Mouse (Mus musculus): Measurements from ENCODE around the gene Crp.

The Crp gene

GRCm38 (mm10) chr1:172711962-172712361 lies 14.1 kb downstream of the Crp start:
- DNase-seq (ENCODE audit: low spot score) = no peak

- DNase-seq (ENCODE audit: low spot score) = no peak
Measured at GRCm38 (mm10) chr1:172751241-172751640, 53.4 kb downstream of the Crp start.

- no peak for DNase-seq (ENCODE audit: low spot score)
Measured at GRCm38 (mm10) chr1:172755151-172755550, 57.3 kb downstream of the Crp start.

- DNase-seq (ENCODE audit: low spot score) = no peak
Measured at GRCm38 (mm10) chr1:172759525-172759924, 61.7 kb downstream of the Crp start.

- DNase-seq (ENCODE audit: low spot score) = no peak
Measured at GRCm38 (mm10) chr1:172779195-172779594, 81.3 kb downstream of the Crp start.

GRCm38 (mm10) chr1:172785322-172785721 lies 87.5 kb downstream of the Crp start:
- DNase-seq (ENCODE audit: low spot score) = no peak

- no peak for DNase-seq (ENCODE audit: low spot score)
Measured at GRCm38 (mm10) chr1:172785886-172786285, 88.0 kb downstream of the Crp start.

GRCm38 (mm10) chr1:172828975-172829374 lies 131.1 kb downstream of the Crp start:
- DNase-seq (ENCODE audit: low spot score) = no peak

GRCm38 (mm10) chr1:172847044-172847761 lies 149.3 kb downstream of the Crp start:
- DNase-seq (ENCODE audit: low spot score) = no peak

GRCm38 (mm10) chr1:172848171-172848570 lies 150.3 kb downstream of the Crp start:
- no peak for DNase-seq (ENCODE audit: low spot score)

GRCm38 (mm10) chr1:172875265-172875664 lies 177.4 kb downstream of the Crp start:
- no peak for DNase-seq (ENCODE audit: low spot score)

- no peak for DNase-seq (ENCODE audit: low spot score)
Measured at GRCm38 (mm10) chr1:172876675-172877074, 178.8 kb downstream of the Crp start.
